In genomic region chr7:19024096-19024506, GRCm38 (mm10) we compare ENCODE assay signal across 8 mouse cellular contexts. TPM values are rescaled to one million over a fixed set of nuclear protein-coding genes. Genes with fewer than 3 reads are reported as not detected.
A peak's percentile ranks its signal among the peaks of the same experiment; 100 is the strongest.
DNase-seq lines count a peak whose midpoint lies in the region; ATAC-seq lines count a peak whose summit lies in the region.

Gene Sympk, plus strand, starts transcription at chr7:19024377.

- peak within 1 kb of the TSS; percentile 66 for H3K27ac ChIP-seq in hindbrain, embryonic 15.5 days (replicated peaks)

- H3K9me3 ChIP-seq in hindbrain, embryonic 15.5 days = no peaks in the 10 kb centered on the region

- H3K27me3 ChIP-seq in hindbrain, embryonic 15.5 days = peaks cover 41% of the 10 kb centered on the region

- H3K36me3 ChIP-seq in hindbrain, embryonic 15.5 days = peaks cover under 1% of the 10 kb centered on the region

- peak within 1 kb of the TSS; percentile 81 for H3K9ac ChIP-seq in hindbrain, embryonic 15.5 days

- H3K4me3 ChIP-seq in hindbrain, embryonic 15.5 days = peak within 1 kb of the TSS; percentile 81

- H3K4me2 ChIP-seq in hindbrain, embryonic 15.5 days = peak within 1 kb of the TSS; percentile 64

- peak; percentile 95 for ATAC-seq in hindbrain, embryonic 15.5 days (ENCODE audit: low FRiP score, low read depth)

- H3K4me1 ChIP-seq in hindbrain, embryonic 15.5 days (replicated peaks) = peaks cover 17% of the 10 kb centered on the region

- DNase-seq in R1 (ENCODE audit: low read depth, low spot score) = peak; percentile 96
- peak; percentile 94 to 96 for DNase-seq in cerebellum, postnatal 25 days
- peak; percentile 93 to 94 for DNase-seq in frontal cortex, postnatal 36 days (ENCODE audit: low spot score in 2 of 2)
- peak; percentile 90 for DNase-seq in left cerebral cortex, adult 11 months (ENCODE audit: low spot score)
- peak; percentile 97 to 98 for DNase-seq in lung, postnatal 4 days
- peak; percentile 94 for DNase-seq in retina, postnatal 7 days (ENCODE audit: low read depth, low spot score)
- DNase-seq in urinary bladder, adult 2 months (ENCODE audit: low spot score) = peak; percentile 82

- WGBS in hindbrain, embryonic 15.5 days = under 1% methylated on average over 41 of the region's 50 CpGs

RNA-seq across cellular contexts. Expression of gene Sympk, which starts in this region (rescaled TPM):
- 27.5 and 30.1 TPM in 2 replicates for polyA plus RNA-seq in hindbrain, embryonic 15.5 days (2015; fragmentation: Nextera tagmentation; extraction: Ambion mirVana)
- polyA plus RNA-seq in urinary bladder, adult 2 months (2012; rRNA removed) = 35.0 and 43.7 TPM in 2 replicates

Comparison
In these comparisons a context has a peak if more than half of its experiments do, and no peak if none do; other contexts are left out.
1. Peak in every context shown above with its lines: DNase-seq, ATAC-seq, H3K4me3 ChIP-seq and H3K27ac ChIP-seq.